29 mouse cellular contexts compared by ENCODE assay signal in genomic region chr11:113263971-113264370, GRCm38 (mm10).
A peak's percentile ranks its signal among the peaks of the same experiment; 100 is the strongest.
DNase-seq lines count a peak whose midpoint lies in the region; ATAC-seq and TF ChIP-seq lines count a peak whose summit lies in the region.
"Had no signal": no experiment of that assay in that cellular context is flagged by ENCODE, and none has a peak within 500 bp of the region (broad histone marks: within the 10 kb centered on the region; RNA-seq: fewer than 3 reads in every experiment).

No protein-coding gene starts in this region.

- no peaks in the 10 kb centered on the region for H3K9me3 ChIP-seq in forebrain, embryonic 13.5 days (replicated peaks)
- H3K9me3 ChIP-seq in forebrain, embryonic 11.5 days (ENCODE audit: control insufficient read depth, low read length) = no peaks in the 10 kb centered on the region
- H3K9me3 ChIP-seq in hindbrain, postnatal 0 days (ENCODE audit: low read length) = no peaks in the 10 kb centered on the region
- no peaks in the 10 kb centered on the region for H3K9me3 ChIP-seq in hindbrain, embryonic 12.5 days (replicated peaks)
- H3K9me3 ChIP-seq in kidney, embryonic 15.5 days (replicated peaks) = no peaks in the 10 kb centered on the region
- H3K9me3 ChIP-seq: embryonic facial prominence, embryonic 13.5 days; embryonic facial prominence, embryonic 15.5 days; forebrain, embryonic 10.5 days; forebrain, embryonic 15.5 days had no signal

- H3K4me1 ChIP-seq in forebrain, embryonic 13.5 days = peaks cover 42% of the 10 kb centered on the region
- peaks cover 6% of the 10 kb centered on the region for H3K4me1 ChIP-seq in forebrain, embryonic 11.5 days (replicated peaks; ENCODE audit: control insufficient read depth, insufficient read depth, low read length)
- H3K4me1 ChIP-seq in hindbrain, postnatal 0 days (ENCODE audit: insufficient read depth, low read length) = 0 out of 2 replicates have a peak, but pooled peaks cover 2% of the 10 kb centered on the region
- H3K4me1 ChIP-seq in hindbrain, embryonic 12.5 days = peaks cover 44% of the 10 kb centered on the region
- H3K4me1 ChIP-seq in kidney, embryonic 15.5 days = peaks cover 31% of the 10 kb centered on the region

- peak overlapping the region; percentile 37; the same call in 1 of the 2 replicates for H3K27ac ChIP-seq in forebrain, embryonic 13.5 days
- no peak overlapping the region for H3K27ac ChIP-seq in forebrain, embryonic 11.5 days (ENCODE audit: low read depth, low read length)
- no peak overlapping the region for H3K27ac ChIP-seq in hindbrain, postnatal 0 days
- H3K27ac ChIP-seq in hindbrain, embryonic 12.5 days = no peak overlapping the region
- no peak overlapping the region for H3K27ac ChIP-seq in kidney, embryonic 15.5 days
- H3K27ac ChIP-seq: embryonic facial prominence, embryonic 13.5 days; embryonic facial prominence, embryonic 15.5 days; forebrain, embryonic 15.5 days had no signal

- no peak overlapping the region for H3K4me2 ChIP-seq in forebrain, embryonic 13.5 days
- H3K4me2 ChIP-seq in forebrain, embryonic 11.5 days (ENCODE audit: low read depth, low read length, severe bottlenecking) = no peak overlapping the region
- H3K4me2 ChIP-seq in hindbrain, postnatal 0 days (ENCODE audit: low read depth, low read length) = no peak overlapping the region
- H3K4me2 ChIP-seq in hindbrain, embryonic 12.5 days (replicated peaks) = no peak overlapping the region
- H3K4me2 ChIP-seq in kidney, embryonic 15.5 days = no peak overlapping the region
- H3K4me2 ChIP-seq: embryonic facial prominence, embryonic 13.5 days; embryonic facial prominence, embryonic 15.5 days; forebrain, embryonic 15.5 days had no signal

- no peak for ATAC-seq in forebrain, embryonic 13.5 days
- no peak for ATAC-seq in forebrain, embryonic 11.5 days (replicated peaks; ENCODE audit: low FRiP score)
- ATAC-seq in hindbrain, postnatal 0 days = no peak
- no peak for ATAC-seq in hindbrain, embryonic 12.5 days (ENCODE audit: low FRiP score)
- ATAC-seq in kidney, embryonic 15.5 days (replicated peaks; ENCODE audit: low FRiP score) = no peak
- ATAC-seq: activated CD4-positive, CD25-positive, alpha-beta regulatory T cell, adult 4 months; CD4-positive, CD25-positive, alpha-beta regulatory T cell, adult 4 months; forebrain, embryonic 15.5 days; Patski had no signal

- no peak for TF ChIP-seq POLR2A in brain, embryonic 14.5 days (IDR thresholded peaks at IDR 0.05; ENCODE audit: borderline replicate concordance, extremely low read depth, insufficient read depth, insufficient read length, poor library complexity, severe bottlenecking)

- no peak for DNase-seq in forebrain, embryonic 11.5 days (ENCODE audit: low spot score)
- DNase-seq in hindbrain, postnatal 0 days (ENCODE audit: low spot score) = peak; percentile 20
- peak; percentile 3 for DNase-seq in kidney, adult 18-20 months
- peak; percentile 70 for DNase-seq in brain, embryonic 14.5 days (ENCODE audit: low read depth)
- DNase-seq in layer of hippocampus, adult 9-11 months = no peak
- DNase-seq: adrenal gland, adult 8-10 months; adrenal gland, postnatal 14 days; adrenal gland, postnatal 36 days; B cell, adult 2 months; cerebellum, adult 11 months; cerebellum, adult 18-20 months; cerebellum, adult 8-10 months; cerebellum, adult 9-11 months; cerebellum, postnatal 14 days; cerebellum, postnatal 36 days; embryo, embryonic 11 days had no signal

- no peak overlapping the region for H3K4me3 ChIP-seq in forebrain, embryonic 13.5 days
- H3K4me3 ChIP-seq in forebrain, embryonic 11.5 days (ENCODE audit: low read depth, low read length) = no peak overlapping the region
- H3K4me3 ChIP-seq in hindbrain, postnatal 0 days (ENCODE audit: low read length) = no peak overlapping the region
- no peak overlapping the region for H3K4me3 ChIP-seq in hindbrain, embryonic 12.5 days
- no peak overlapping the region for H3K4me3 ChIP-seq in kidney, embryonic 15.5 days (replicated peaks)
- H3K4me3 ChIP-seq: embryonic facial prominence, embryonic 13.5 days; embryonic facial prominence, embryonic 15.5 days; erythroblast, embryonic 14.5 days; forebrain, embryonic 10.5 days; forebrain, embryonic 15.5 days had no signal

- H3K36me3 ChIP-seq in forebrain, embryonic 13.5 days (ENCODE audit: poor library complexity, severe bottlenecking) = no peaks in the 10 kb centered on the region
- H3K36me3 ChIP-seq in forebrain, embryonic 11.5 days (ENCODE audit: control insufficient read depth, insufficient read depth, low read length) = no peaks in the 10 kb centered on the region
- no peaks in the 10 kb centered on the region for H3K36me3 ChIP-seq in hindbrain, postnatal 0 days (ENCODE audit: insufficient read depth, low read length)
- H3K36me3 ChIP-seq in hindbrain, embryonic 12.5 days = no peaks in the 10 kb centered on the region
- H3K36me3 ChIP-seq in kidney, embryonic 15.5 days = no peaks in the 10 kb centered on the region
- H3K36me3 ChIP-seq: embryonic facial prominence, embryonic 13.5 days; embryonic facial prominence, embryonic 15.5 days; forebrain, embryonic 10.5 days; forebrain, embryonic 15.5 days; G1E had no signal

- no peak overlapping the region for H3K9ac ChIP-seq in forebrain, embryonic 13.5 days
- no peak overlapping the region for H3K9ac ChIP-seq in forebrain, embryonic 11.5 days (ENCODE audit: low read length)
- no peak overlapping the region for H3K9ac ChIP-seq in hindbrain, postnatal 0 days (replicated peaks; ENCODE audit: low read length)
- H3K9ac ChIP-seq in hindbrain, embryonic 12.5 days = no peak overlapping the region
- no peak overlapping the region for H3K9ac ChIP-seq in kidney, embryonic 15.5 days
- H3K9ac ChIP-seq: embryonic facial prominence, embryonic 13.5 days; embryonic facial prominence, embryonic 15.5 days; forebrain, embryonic 15.5 days had no signal

- TF ChIP-seq CTCF in hindbrain, postnatal 0 days (IDR thresholded peaks at IDR 0.05; ENCODE audit: low read depth) = no peak
- TF ChIP-seq CTCF in brain, embryonic 14.5 days (IDR thresholded peaks at IDR 0.05; ENCODE audit: borderline replicate concordance, extremely low read depth, insufficient read depth, insufficient read length) = no peak

- H3K27me3 ChIP-seq in forebrain, embryonic 13.5 days = no peaks in the 10 kb centered on the region
- no peaks in the 10 kb centered on the region for H3K27me3 ChIP-seq in forebrain, embryonic 11.5 days (ENCODE audit: control insufficient read depth, insufficient read depth, low read length)
- H3K27me3 ChIP-seq in hindbrain, postnatal 0 days (ENCODE audit: insufficient read depth, low read length) = no peaks in the 10 kb centered on the region
- 0 out of 2 replicates have a peak, but pooled peaks cover 4% of the 10 kb centered on the region for H3K27me3 ChIP-seq in hindbrain, embryonic 12.5 days
- H3K27me3 ChIP-seq in kidney, embryonic 15.5 days = no peaks in the 10 kb centered on the region
- H3K27me3 ChIP-seq: CH12.LX; embryonic facial prominence, embryonic 13.5 days; embryonic facial prominence, embryonic 15.5 days; forebrain, embryonic 15.5 days; Patski had no signal

- 69% methylated on average over 7 of the region's 7 CpGs for WGBS in forebrain, embryonic 13.5 days
- WGBS in forebrain, embryonic 11.5 days = 86% methylated on average over 7 of the region's 7 CpGs
- WGBS in hindbrain, postnatal 0 days = 55% methylated on average over 7 of the region's 7 CpGs
- WGBS in hindbrain, embryonic 12.5 days = 68% methylated on average over 7 of the region's 7 CpGs
- 60% methylated on average over 7 of the region's 7 CpGs for WGBS in kidney, embryonic 15.5 days

Comparison
In these comparisons a context has a peak if more than half of its experiments do, and no peak if none do; other contexts are left out.
1. DNase-seq: peak in hindbrain, postnatal 0 days (single experiment), kidney, adult 18-20 months (single experiment) and brain, embryonic 14.5 days (single experiment); none in forebrain, embryonic 11.5 days (single experiment) and layer of hippocampus, adult 9-11 months (single experiment).